Comparison of ENCODE assay signal across 11 mouse cellular contexts in genomic region chrX:163723630-163724029, GRCm38 (mm10). TPM values are rescaled to one million over a fixed set of nuclear protein-coding genes. Genes with fewer than 3 reads are reported as not detected.
DNase-seq lines count a peak whose midpoint lies in the region; ATAC-seq and TF ChIP-seq lines count a peak whose summit lies in the region.
"Had no signal": no experiment of that assay in that cellular context is flagged by ENCODE, and none has a peak within 500 bp of the region (broad histone marks: within the 10 kb centered on the region; RNA-seq: fewer than 3 reads in every experiment).

No protein-coding gene starts in this region.

- no peak overlapping the region for H3K9ac ChIP-seq in embryonic facial prominence, embryonic 13.5 days
- no peak overlapping the region for H3K9ac ChIP-seq in hindbrain, postnatal 0 days (replicated peaks; ENCODE audit: low read length)
- H3K9ac ChIP-seq: liver, embryonic 12.5 days had no signal

- H3K4me1 ChIP-seq in embryonic facial prominence, embryonic 13.5 days: no peaks in the 10 kb centered on the region
- no peaks in the 10 kb centered on the region for H3K4me1 ChIP-seq in hindbrain, postnatal 0 days (ENCODE audit: insufficient read depth, low read length)
- H3K4me1 ChIP-seq in thymus, adult 2 months (replicated peaks; ENCODE audit: control insufficient read depth, insufficient read depth, low read length): no peaks in the 10 kb centered on the region
- H3K4me1 ChIP-seq: liver, embryonic 12.5 days had no signal

- ATAC-seq in embryonic facial prominence, embryonic 13.5 days (ENCODE audit: insufficient number of reproducible peaks, insufficient read depth, low FRiP score, low TSS enrichment, low read depth): no peak
- ATAC-seq in hindbrain, postnatal 0 days: no peak
- ATAC-seq: liver, embryonic 12.5 days had no signal

- H3K27me3 ChIP-seq in embryonic facial prominence, embryonic 13.5 days: peaks cover 16% of the 10 kb centered on the region; the same call in 1 of the 2 replicates
- H3K27me3 ChIP-seq in hindbrain, postnatal 0 days (ENCODE audit: insufficient read depth, low read length): no peaks in the 10 kb centered on the region
- H3K27me3 ChIP-seq in thymus, adult 2 months (ENCODE audit: control insufficient read depth, insufficient read depth, low read length): no peaks in the 10 kb centered on the region
- H3K27me3 ChIP-seq: liver, embryonic 12.5 days had no signal

- no peak overlapping the region for H3K27ac ChIP-seq in embryonic facial prominence, embryonic 13.5 days
- no peak overlapping the region for H3K27ac ChIP-seq in hindbrain, postnatal 0 days
- no peak overlapping the region for H3K27ac ChIP-seq in thymus, adult 2 months (ENCODE audit: control insufficient read depth, insufficient read depth, low read length)
- H3K27ac ChIP-seq: liver, embryonic 12.5 days had no signal

- H3K9me3 ChIP-seq in embryonic facial prominence, embryonic 13.5 days: no peaks in the 10 kb centered on the region
- H3K9me3 ChIP-seq in hindbrain, postnatal 0 days (ENCODE audit: low read length): no peaks in the 10 kb centered on the region
- H3K9me3 ChIP-seq: liver, embryonic 12.5 days had no signal

- no peak overlapping the region for H3K4me3 ChIP-seq in embryonic facial prominence, embryonic 13.5 days
- no peak overlapping the region for H3K4me3 ChIP-seq in hindbrain, postnatal 0 days (ENCODE audit: low read length)
- H3K4me3 ChIP-seq in thymus, adult 2 months (ENCODE audit: control insufficient read depth, insufficient read depth, low read length): no peak overlapping the region
- H3K4me3 ChIP-seq: liver, embryonic 12.5 days had no signal

- no peak for TF ChIP-seq POLR2A in thymus, adult 2 months (IDR thresholded peaks at IDR 0.05; ENCODE audit: control insufficient read depth, extremely low read depth, insufficient read depth, low read length, poor library complexity)

- DNase-seq in layer of hippocampus, postnatal 10 days (ENCODE audit: low spot score in 2 of 2): peak; percentile 3 to 10
- DNase-seq in layer of hippocampus, adult 9-10 months (ENCODE audit: low spot score): no peak
- peak; percentile 1 for DNase-seq in hindbrain, postnatal 0 days (ENCODE audit: low spot score)
- DNase-seq in retina, embryonic 14.5 days (ENCODE audit: low spot score): peak; percentile 3
- no peak for DNase-seq in thymus, adult 2 months
- DNase-seq in thymus, postnatal 36 days: no peak
- DNase-seq: cerebellum, adult 18-20 months had no signal

- no peaks in the 10 kb centered on the region for H3K36me3 ChIP-seq in embryonic facial prominence, embryonic 13.5 days
- no peaks in the 10 kb centered on the region for H3K36me3 ChIP-seq in hindbrain, postnatal 0 days (ENCODE audit: insufficient read depth, low read length)
- H3K36me3 ChIP-seq in thymus, adult 2 months (ENCODE audit: control insufficient read depth, insufficient read depth, low read length): no peaks in the 10 kb centered on the region
- H3K36me3 ChIP-seq: liver, embryonic 12.5 days had no signal

- peak overlapping the region; percentile 28; the same call in 1 of the 2 replicates for H3K4me2 ChIP-seq in embryonic facial prominence, embryonic 13.5 days
- H3K4me2 ChIP-seq in hindbrain, postnatal 0 days (ENCODE audit: low read depth, low read length): no peak overlapping the region
- H3K4me2 ChIP-seq: liver, embryonic 12.5 days had no signal

- no peak for TF ChIP-seq CTCF in hindbrain, postnatal 0 days (IDR thresholded peaks at IDR 0.05; ENCODE audit: low read depth)
- no peak for TF ChIP-seq CTCF in thymus, adult 2 months (IDR thresholded peaks at IDR 0.05; ENCODE audit: borderline replicate concordance, control insufficient read depth, extremely low read depth, insufficient read depth, low read length, poor library complexity)

RNA-seq across cellular contexts. Expression of gene Rnf138rt1, which starts 37.5 kb away (rescaled TPM):
- total RNA-seq in layer of hippocampus, postnatal 10 days (2021): 1 to 10 TPM; 1.6 to 2.0 TPM
- polyA plus RNA-seq in embryonic facial prominence, embryonic 13.5 days (2015; fragmentation: Nextera tagmentation; extraction: Ambion mirVana): 0.22 and 0.35 TPM in 2 replicates
- total RNA-seq in hindbrain, postnatal 0 days (2014; rRNA removed): 4.0 and 4.9 TPM in 2 replicates
- 6.4 and 6.8 TPM in 2 replicates for polyA plus RNA-seq in hindbrain, postnatal 0 days (2015; fragmentation: Nextera tagmentation; extraction: Ambion mirVana)
- not detected in 2 replicates for polyA plus RNA-seq in thymus, adult 2 months (2012; rRNA removed)
- total RNA-seq: hematopoietic stem cell, adult 5-6 weeks had no signal
- polyA plus RNA-seq: liver, embryonic 12.5 days; spleen, adult 2 months had no signal

Comparison
In these comparisons a context has a peak if more than half of its experiments do, and no peak if none do; other contexts are left out.
1. DNase-seq: peak in layer of hippocampus, postnatal 10 days (2 of 2), hindbrain, postnatal 0 days (single experiment) and retina, embryonic 14.5 days (single experiment); none in layer of hippocampus, adult 9-10 months (single experiment), thymus, adult 2 months (single experiment) and thymus, postnatal 36 days (0 of 2).